Comparison of ENCODE assay signal across 7 mouse cellular contexts in genomic region chr15:97778311-97779098, GRCm38 (mm10). TPM values are rescaled to one million over a fixed set of nuclear protein-coding genes. Genes with fewer than 3 reads are reported as not detected.
DNase-seq lines count a peak whose midpoint lies in the region; ATAC-seq and TF ChIP-seq lines count a peak whose summit lies in the region.

Gene Slc48a1 (plus strand): TSS chr15:97778520.

- no peak for TF ChIP-seq CTCF in brain, embryonic 14.5 days (IDR thresholded peaks at IDR 0.05; ENCODE audit: borderline replicate concordance, extremely low read depth, insufficient read depth, insufficient read length)
- TF ChIP-seq CTCF in kidney, adult 2 months (conservative IDR thresholded peaks at IDR 0.05; ENCODE audit: insufficient read depth, insufficient read length, low read depth, low read length): no peak
- no peak for TF ChIP-seq CTCF in liver, embryonic 14.5 days (IDR thresholded peaks at IDR 0.05; ENCODE audit: low read depth)

- 29% methylated on average over 8 of the region's 8 CpGs for WGBS in kidney, adult 2 months
- WGBS in liver, embryonic 14.5 days (ENCODE audit: insufficient replicate concordance): 60% methylated on average over 8 of the region's 8 CpGs
- WGBS in neural tube, embryonic 15.5 days: 89% methylated on average over 8 of the region's 8 CpGs

- H3K27ac ChIP-seq in kidney, adult 2 months (ENCODE audit: insufficient read depth, low read depth, low read length): peak within 1 kb of the TSS; percentile 99
- no peak within 1 kb of the TSS for H3K27ac ChIP-seq in liver, embryonic 14.5 days
- no peak within 1 kb of the TSS for H3K27ac ChIP-seq in neural tube, embryonic 15.5 days (replicated peaks)

- H3K9ac ChIP-seq in liver, embryonic 14.5 days (replicated peaks): no peak within 1 kb of the TSS
- H3K9ac ChIP-seq in neural tube, embryonic 15.5 days (replicated peaks): no peak within 1 kb of the TSS

- peak; percentile 59 for DNase-seq in NIH3T3 (ENCODE audit: low read depth)
- no peak for DNase-seq in brain, embryonic 14.5 days (ENCODE audit: low read depth)
- peak; percentile 85 for DNase-seq in kidney, adult 2 months
- DNase-seq in liver, embryonic 14.5 days (ENCODE audit: low read depth in 3 of 3, low spot score in 3 of 3): no peak
- no peak for DNase-seq in cerebellum, postnatal 25 days

- no peak within 1 kb of the TSS for H3K4me3 ChIP-seq in kidney, adult 2 months (ENCODE audit: insufficient read depth, low read depth, low read length)
- H3K4me3 ChIP-seq in liver, embryonic 14.5 days (ENCODE audit: insufficient read depth in 1 of 2, low read depth in 2 of 2, low read length in 2 of 2): no peak within 1 kb of the TSS
- no peak within 1 kb of the TSS for H3K4me3 ChIP-seq in neural tube, embryonic 15.5 days (replicated peaks)

- no peak for TF ChIP-seq POLR2A in brain, embryonic 14.5 days (IDR thresholded peaks at IDR 0.05; ENCODE audit: borderline replicate concordance, extremely low read depth, insufficient read depth, insufficient read length, poor library complexity, severe bottlenecking)
- no peak for TF ChIP-seq POLR2A in kidney, adult 2 months (IDR thresholded peaks at IDR 0.05; ENCODE audit: low read depth, low read length)

- no peaks in the 10 kb centered on the region for H3K36me3 ChIP-seq in kidney, adult 2 months (ENCODE audit: control insufficient read depth, insufficient read depth, low read length)
- H3K36me3 ChIP-seq in liver, embryonic 14.5 days (replicated peaks; ENCODE audit: control insufficient read depth, insufficient read depth, low read depth): no peaks in the 10 kb centered on the region
- no peaks in the 10 kb centered on the region for H3K36me3 ChIP-seq in neural tube, embryonic 15.5 days

- no peak within 1 kb of the TSS for H3K4me2 ChIP-seq in liver, embryonic 14.5 days (ENCODE audit: low read depth)
- no peak within 1 kb of the TSS for H3K4me2 ChIP-seq in neural tube, embryonic 15.5 days

- H3K4me1 ChIP-seq in kidney, adult 2 months (ENCODE audit: control insufficient read depth, insufficient read depth, low read length): peaks cover 54% of the 10 kb centered on the region
- peaks cover 0 to 10% of the 10 kb centered on the region in 2 experiments; a peak in 2 of 4 replicates for H3K4me1 ChIP-seq in liver, embryonic 14.5 days (replicated peaks; ENCODE audit: control insufficient read depth in 2 of 2, insufficient read depth in 2 of 2, low read length in 1 of 2)
- peaks cover 24% of the 10 kb centered on the region for H3K4me1 ChIP-seq in neural tube, embryonic 15.5 days

- no peaks in the 10 kb centered on the region for H3K9me3 ChIP-seq in liver, embryonic 14.5 days (ENCODE audit: control insufficient read depth, low read length)
- H3K9me3 ChIP-seq in neural tube, embryonic 15.5 days (replicated peaks): no peaks in the 10 kb centered on the region

- no peak for TF ChIP-seq EP300 in liver, embryonic 14.5 days (IDR thresholded peaks at IDR 0.05; ENCODE audit: low read depth)

- ATAC-seq in granulocyte monocyte progenitor cell, adult 5-6 weeks (replicated peaks; ENCODE audit: poor library complexity, severe bottlenecking): no peak
- ATAC-seq in liver, embryonic 14.5 days (ENCODE audit: insufficient read depth): no peak
- ATAC-seq in neural tube, embryonic 15.5 days (ENCODE audit: low FRiP score): no peak

- H3K27me3 ChIP-seq in kidney, adult 2 months (replicated peaks; ENCODE audit: control insufficient read depth, insufficient read depth, low read length): no peaks in the 10 kb centered on the region
- peaks cover 8% of the 10 kb centered on the region for H3K27me3 ChIP-seq in liver, embryonic 14.5 days (ENCODE audit: control insufficient read depth, insufficient read depth, low read length)
- H3K27me3 ChIP-seq in neural tube, embryonic 15.5 days (replicated peaks): peaks cover 14% of the 10 kb centered on the region

RNA-seq across cellular contexts. Expression of gene Slc48a1, which starts in this region (rescaled TPM):
- polyA plus RNA-seq in brain, embryonic 14.5 days (2012; rRNA removed): 34.5 and 39.5 TPM in 2 replicates
- total RNA-seq in granulocyte monocyte progenitor cell, adult 5-6 weeks (2014; fragmentation: Nextera tagmentation): 97.0 and 99.2 TPM in 2 replicates
- total RNA-seq in granulocyte monocyte progenitor cell, adult 5-6 weeks (2017): 67.6 and 71.6 TPM in 2 replicates
- polyA plus RNA-seq in kidney, adult 2 months (2012; rRNA removed): 182 and 203 TPM in 2 replicates
- polyA plus RNA-seq in liver, embryonic 14.5 days (2012; rRNA removed): 35.0 and 47.8 TPM in 2 replicates
- polyA plus RNA-seq in liver, embryonic 14.5 days (2014; fragmentation: Nextera tagmentation; extraction: Ambion mirVana): 73.9 and 74.7 TPM in 2 replicates
- polyA plus RNA-seq in neural tube, embryonic 15.5 days (2015; fragmentation: Nextera tagmentation; extraction: Ambion mirVana): 99.0 and 101 TPM in 2 replicates

Comparison
In these comparisons a context has a peak if more than half of its experiments do, and no peak if none do; other contexts are left out.
1. DNase-seq: peak in NIH3T3 (single experiment) and kidney, adult 2 months (single experiment); none in brain, embryonic 14.5 days (single experiment), liver, embryonic 14.5 days (0 of 3) and cerebellum, postnatal 25 days (0 of 2).